Mouse (Mus musculus) lung, adult 2 months (tissue): ENCODE data around the gene Nop58.

Experiments used
- CTCF ChIP-seq: fragments of 200-500 bp; IDR thresholded peaks from 2 replicates; pipeline ENCODE4 v1.5.1; 2011; ENCODE audit warnings: mild to moderate bottlenecking, low read length, control low read depth; ENCODE audit not compliant: insufficient read depth
- POLR2A ChIP-seq: fragments of 200-500 bp; IDR thresholded peaks from 2 replicates; pipeline ENCODE4 v1.6.1; 2011; ENCODE audit warnings: low read depth, mild to moderate bottlenecking, control low read depth, low read length, borderline replicate concordance; ENCODE audit errors: extremely low read depth

GRCm38 (mm10) chr1:59653243-59653911 is 31.4 kb upstream of the Nop58 start:
- no peak for TF ChIP-seq CTCF
- no peak for TF ChIP-seq POLR2A
